Mouse (Mus musculus) CH12.LX (cell line): ENCODE data around the gene Serpina6. TPM values are rescaled to one million over a fixed set of nuclear protein-coding genes. Genes with fewer than 3 reads are reported as not detected.
"Not testable (repeated sequence)": the region's sequence is repeated elsewhere in the genome, so short reads cannot be mapped to it uniquely, and the experiment has no call there.

Experiments
- DNase-seq: peaks from one replicate; pipeline ENCODE4 v3.0.0-alpha.2; 2013; ENCODE audit errors: extremely low read depth
- H3K27ac ChIP-seq: 2 replicates; pipeline ENCODE4 v1.5.1; 2012; ENCODE audit warnings: low read depth, mild to moderate bottlenecking, control low read depth, moderate library complexity; ENCODE audit not compliant: insufficient read depth
- H3K27me3 ChIP-seq: replicated peaks from 2 replicates; pipeline ENCODE3; 2012; ENCODE audit warnings: inconsistent platforms
- H3K36me3 ChIP-seq, 2 experiments: replicated peaks in 1 of 2; 2 replicates each; pipeline versions ENCODE3 to v1.6.1; 2012; ENCODE audit warnings: inconsistent platforms in 1 of 2, low read length in 1 of 2, mild to moderate bottlenecking in 1 of 2, mixed read lengths in 1 of 2, moderate library complexity in 1 of 2; ENCODE audit not compliant: control insufficient read depth in 1 of 2, insufficient read depth in 1 of 2
- H3K4me1 ChIP-seq, 2 experiments: 2 replicates each; pipeline ENCODE4 v1.6.1; 2012; ENCODE audit warnings: inconsistent platforms in 1 of 2, moderate library complexity in 1 of 2; ENCODE audit not compliant: insufficient read depth in 2 of 2, control insufficient read depth in 1 of 2
- H3K4me2 ChIP-seq: 2 replicates; pipeline ENCODE4 v1.6.1; 2012; ENCODE audit warnings: low read depth, mild to moderate bottlenecking, control low read depth; ENCODE audit not compliant: poor library complexity, insufficient read depth, severe bottlenecking
- H3K4me3 ChIP-seq, 3 experiments: fragments of 150-350 bp in 1 of 3; sonication (generic) in 1 of 3; replicated peaks in 1 of 3; 2 replicates each; pipeline versions ENCODE3 to v1.5.1; 2011 to 2012; ENCODE audit warnings: low read depth in 2 of 3, low read length in 2 of 3, mild to moderate bottlenecking in 2 of 3, moderate library complexity in 2 of 3, control low read depth in 1 of 3, improper control_type of control experiment in 1 of 3, inconsistent platforms in 1 of 3, mixed read lengths in 1 of 3; ENCODE audit not compliant: poor library complexity in 1 of 3
- H3K79me2 ChIP-seq: replicated peaks from 2 replicates; pipeline ENCODE4 v1.6.1; 2012; ENCODE audit warnings: mild to moderate bottlenecking, moderate library complexity; ENCODE audit not compliant: control insufficient read depth, poor library complexity, insufficient read depth, severe bottlenecking; ENCODE audit errors: extremely low read depth
- H3K9ac ChIP-seq: 2 replicates; pipeline ENCODE4 v1.6.1; 2012; ENCODE audit warnings: low read depth, mild to moderate bottlenecking, control low read depth, moderate library complexity; ENCODE audit not compliant: insufficient read depth
- H3K9me3 ChIP-seq: replicated peaks from 2 replicates; pipeline ENCODE3; 2012; ENCODE audit warnings: low read length, inconsistent platforms, mixed read lengths
- BHLHE40 ChIP-seq: IDR thresholded peaks from 2 replicates; pipeline ENCODE4 v1.6.1; 2011; ENCODE audit warnings: mild to moderate bottlenecking, low read depth, low read length, improper control_type of control experiment
- CHD2 ChIP-seq: IDR thresholded peaks from 2 replicates; pipeline ENCODE4 v1.6.1; 2011; ENCODE audit warnings: low read length, improper control_type of control experiment
- CTCF ChIP-seq, 2 experiments: IDR thresholded peaks in 1 of 2; conservative IDR thresholded peaks in 1 of 2; 2 replicates each; pipeline ENCODE4 v1.5.1; 2011 to 2012; ENCODE audit warnings: low read depth in 2 of 2, low read length in 2 of 2, improper control_type of control experiment in 1 of 2, inconsistent platforms in 1 of 2, mild to moderate bottlenecking in 1 of 2, moderate library complexity in 1 of 2
- ELF1 ChIP-seq: IDR thresholded peaks from 2 replicates; pipeline ENCODE4 v1.6.1; 2014; ENCODE audit warnings: low read depth, mild to moderate bottlenecking, inconsistent platforms, low read length, improper control_type of control experiment
- HCFC1 ChIP-seq: IDR thresholded peaks from 2 replicates; pipeline ENCODE4 v1.6.1; 2012; ENCODE audit warnings: low read depth, mild to moderate bottlenecking, inconsistent platforms, low read length, improper control_type of control experiment
- JUND ChIP-seq: conservative IDR thresholded peaks from 2 replicates; pipeline ENCODE4 v1.6.1; 2011; ENCODE audit warnings: low read depth, low read length, improper control_type of control experiment
- KAT2A ChIP-seq: IDR thresholded peaks from 2 replicates; pipeline ENCODE4 v1.6.1; 2012; ENCODE audit warnings: low read length, improper control_type of control experiment, inconsistent platforms; ENCODE audit not compliant: insufficient replicate concordance
- MYC ChIP-seq: IDR thresholded peaks from 2 replicates; pipeline ENCODE4 v1.6.1; 2011; ENCODE audit warnings: low read depth, mild to moderate bottlenecking, improper control_type of control experiment, low read length
- NRF1 ChIP-seq: IDR thresholded peaks from 2 replicates; pipeline ENCODE4 v1.6.1; 2014; ENCODE audit warnings: low read depth, mild to moderate bottlenecking, inconsistent platforms, low read length, improper control_type of control experiment, moderate library complexity
- PAX5 ChIP-seq: IDR thresholded peaks from 2 replicates; pipeline ENCODE4 v1.6.1; 2012; ENCODE audit warnings: low read length, inconsistent platforms, mixed read lengths
- RAD21 ChIP-seq: IDR thresholded peaks from 2 replicates; pipeline ENCODE4 v1.6.1; 2011; ENCODE audit warnings: low read depth, mild to moderate bottlenecking, low read length, improper control_type of control experiment, moderate library complexity
- SMC3 ChIP-seq: IDR thresholded peaks from 2 replicates; pipeline ENCODE4 v1.6.1; 2011; ENCODE audit warnings: low read depth, low read length, improper control_type of control experiment
- TBP ChIP-seq: conservative IDR thresholded peaks from 2 replicates; pipeline ENCODE4 v1.6.1; 2011; ENCODE audit warnings: low read depth, low read length, improper control_type of control experiment
- TCF12 ChIP-seq: IDR thresholded peaks from 2 replicates; pipeline ENCODE4 v1.6.1; 2014; ENCODE audit warnings: low read depth, mild to moderate bottlenecking, inconsistent platforms, low read length, improper control_type of control experiment
- USF1 ChIP-seq: IDR thresholded peaks from 2 replicates; pipeline ENCODE4 v1.6.1; 2014; ENCODE audit warnings: low read depth, mild to moderate bottlenecking, inconsistent platforms, low read length, improper control_type of control experiment
- USF2 ChIP-seq: conservative IDR thresholded peaks from 2 replicates; pipeline ENCODE4 v1.6.1; 2011; ENCODE audit warnings: low read depth, low read length, improper control_type of control experiment
- ZKSCAN1 ChIP-seq: IDR thresholded peaks from 2 replicates; pipeline ENCODE4 v1.6.1; 2012; ENCODE audit warnings: low read depth, inconsistent platforms, low read length, improper control_type of control experiment, borderline replicate concordance
- ZMIZ1 ChIP-seq: IDR thresholded peaks from 2 replicates; pipeline ENCODE4 v1.6.1; 2012; ENCODE audit warnings: low read depth, mild to moderate bottlenecking, inconsistent platforms, low read length, improper control_type of control experiment
- ZNF384 ChIP-seq: IDR thresholded peaks from 2 replicates; pipeline ENCODE4 v1.6.1; 2012; ENCODE audit warnings: low read depth, low read length, improper control_type of control experiment, inconsistent platforms
- dilution Hi-C: fragments of 300-500 bp; cut with MboI; formaldehyde crosslinking; loops from 2 replicates; pipeline ENCODE4 v1.14.3; 2020; ENCODE audit warnings: low sequenced_read_pairs; ENCODE audit not compliant: extremely low pct_unique_long_range_greater_than_20kb, extremely low pct_ligation_motif_present
- in situ Hi-C: fragments of 300-500 bp; cut with MboI; formaldehyde crosslinking; loops from 3 replicates; pipeline ENCODE4 v1.14.3; 2019; ENCODE audit warnings: low sequenced_read_pairs, low pct_ligation_motif_present, low pct_unique_long_range_greater_than_20kb, mixed read lengths
- polyA plus RNA-seq: library from polyadenylated mRNA; unstranded; fragments of >175 nt; gene quantifications from 2 replicates; pipeline ENCODE4 v1.2.1, GENCODE M21; 2012; ENCODE audit warnings: low read depth; ENCODE audit not compliant: insufficient read length
- total RNA-seq, 2 experiments: library from RNA; depleted of rRNA; stranded (reverse); fragments of 300-350 nt in 1 of 2; fragments of >200 nt in 1 of 2; gene quantifications; 2 replicates each; pipeline ENCODE4 v1.2.3; 2012 to 2014

Serpina6 gene
- total and polyA plus RNA-seq, 3 experiments, result not detected

DNA sequence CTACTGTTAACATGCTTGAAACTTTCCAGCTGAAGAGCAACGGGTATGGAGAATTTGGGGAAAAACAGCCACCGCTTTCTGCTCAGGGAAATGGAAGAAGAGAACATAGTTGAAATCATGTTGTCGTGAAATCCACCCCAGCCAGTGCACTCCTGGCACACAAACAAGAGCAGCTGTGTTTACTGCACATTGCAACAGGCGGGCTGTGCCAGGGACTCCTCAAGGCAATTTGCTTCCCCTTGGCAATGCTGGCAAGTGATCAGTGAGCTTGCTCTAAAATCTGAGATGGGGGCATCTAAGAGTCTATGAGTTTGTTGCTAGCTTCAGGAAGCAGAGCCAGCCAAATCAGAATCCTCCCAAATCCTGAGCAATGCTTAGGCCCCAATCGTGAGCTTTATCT lies 13.3 kb upstream of the Serpina6 start:
- dilution Hi-C loops, result no loop called here
- in situ Hi-C loops, result no loop called here
- no peak overlapping the region for H3K4me2 ChIP-seq
- no peaks in the 10 kb centered on the region for H3K4me1 ChIP-seq
- H3K4me3 ChIP-seq, result no peak overlapping the region
- H3K9ac ChIP-seq, result no peak overlapping the region
- H3K36me3 ChIP-seq, result no peaks in the 10 kb centered on the region
- H3K27ac ChIP-seq, result no peak overlapping the region
- no peaks in the 10 kb centered on the region for H3K79me2 ChIP-seq
- H3K27me3 ChIP-seq, result peaks cover 91% of the 10 kb centered on the region
- no peak for TF ChIP-seq BHLHE40
- TF ChIP-seq TBP, result no peak
- no peak for TF ChIP-seq HCFC1
- DNase-seq, result no peak
- H3K9me3 ChIP-seq, result peaks cover 7% of the 10 kb centered on the region

DNA sequence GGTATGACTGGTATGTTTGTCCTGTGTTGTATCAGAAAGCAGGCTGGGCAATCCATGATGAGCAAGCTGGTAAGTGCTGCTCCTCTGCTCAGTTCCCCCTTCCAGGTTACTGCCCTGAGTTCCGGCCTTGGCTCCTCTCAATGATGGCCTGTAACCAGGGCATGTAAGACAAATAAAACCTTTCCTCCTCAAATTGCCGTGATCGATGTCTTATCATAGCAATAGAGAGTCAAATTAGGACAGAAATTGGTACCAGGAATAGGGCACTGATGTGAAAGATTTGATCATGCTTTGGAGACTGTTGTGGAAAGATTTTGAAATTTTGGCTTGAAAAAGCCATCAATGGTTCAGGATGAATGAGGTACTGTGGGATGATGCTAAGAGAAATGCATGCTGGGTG lies 8.3 kb upstream of the Serpina6 start:
- peaks cover 65% of the 10 kb centered on the region for H3K27me3 ChIP-seq
- peaks cover 7% of the 10 kb centered on the region for H3K9me3 ChIP-seq
- no peak overlapping the region for H3K9ac ChIP-seq
- no peak overlapping the region for H3K27ac ChIP-seq
- H3K36me3 ChIP-seq, result no peaks in the 10 kb centered on the region
- H3K4me1 ChIP-seq, result no peaks in the 10 kb centered on the region
- no peak for DNase-seq
- dilution Hi-C loops, result no loop called here
- in situ Hi-C loops, result no loop called here
- H3K79me2 ChIP-seq, result no peaks in the 10 kb centered on the region
- TF ChIP-seq SMC3 (no peak), RAD21 (no peak), CTCF (conservative IDR thresholded peaks at IDR 0.05 in 1 of 2, IDR thresholded peaks at IDR 0.05 in 1 of 2; ENCODE audit: low read depth in 2 of 2, low read length in 2 of 2) (no peak), TCF12 (no peak), TBP (no peak), KAT2A (no peak), PAX5 (no peak), NRF1 (no peak), ZNF384 (no peak), JUND (no peak), CHD2 (no peak), HCFC1 (no peak), ELF1 (no peak), USF1 (no peak), ZMIZ1 (no peak), USF2 (no peak), MYC (no peak), ZKSCAN1 (no peak)
- H3K4me2 ChIP-seq, result no peak overlapping the region
- H3K4me3 ChIP-seq, result no peak overlapping the region

DNA sequence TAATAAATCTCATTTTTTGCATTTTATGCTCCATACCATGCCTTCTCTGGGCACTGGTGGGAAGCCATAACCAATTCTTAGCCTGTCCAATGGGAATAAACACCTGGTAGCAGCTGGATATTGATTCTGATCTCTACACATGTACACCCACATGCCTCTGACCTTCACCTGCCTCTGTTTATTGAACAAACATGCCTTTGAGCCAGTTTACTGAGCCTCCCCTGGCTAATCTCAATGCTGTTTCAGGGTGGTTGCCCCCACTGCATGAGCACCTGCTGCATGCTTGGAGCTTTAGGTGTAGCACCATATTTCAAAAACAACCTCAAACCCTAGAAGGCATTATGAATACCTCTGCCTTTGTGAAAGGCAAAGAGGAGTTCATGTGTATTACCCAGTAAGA lies 5.0 kb upstream of the Serpina6 start:
- H3K79me2 ChIP-seq, H3K36me3 ChIP-seq, H3K9ac ChIP-seq, H3K9me3 ChIP-seq, H3K4me3 ChIP-seq, in situ Hi-C loops, H3K27ac ChIP-seq, H3K4me2 ChIP-seq, dilution Hi-C loops, H3K4me1 ChIP-seq, DNase-seq: not testable (repeated sequence)
- H3K27me3 ChIP-seq, result peaks cover 65% of the 10 kb centered on the region
